Mouse (Mus musculus) thymus, adult 2 months (tissue): ENCODE measurements around the gene Hydin.

Experiments used
- CTCF ChIP-seq: fragments of 200-500 bp; IDR thresholded peaks from 2 replicates; pipeline ENCODE4 v1.5.1; 2012; ENCODE audit warnings: mild to moderate bottlenecking, control low read depth, low read length, moderate library complexity, borderline replicate concordance; ENCODE audit not compliant: control insufficient read depth, poor library complexity, insufficient read depth; ENCODE audit errors: extremely low read depth
- POLR2A ChIP-seq: fragments of 200-500 bp; IDR thresholded peaks from 2 replicates; pipeline ENCODE4 v1.6.1; 2012; ENCODE audit warnings: mild to moderate bottlenecking, low read length, control low read depth, moderate library complexity; ENCODE audit not compliant: control insufficient read depth, poor library complexity, insufficient read depth; ENCODE audit errors: extremely low read depth

DNA sequence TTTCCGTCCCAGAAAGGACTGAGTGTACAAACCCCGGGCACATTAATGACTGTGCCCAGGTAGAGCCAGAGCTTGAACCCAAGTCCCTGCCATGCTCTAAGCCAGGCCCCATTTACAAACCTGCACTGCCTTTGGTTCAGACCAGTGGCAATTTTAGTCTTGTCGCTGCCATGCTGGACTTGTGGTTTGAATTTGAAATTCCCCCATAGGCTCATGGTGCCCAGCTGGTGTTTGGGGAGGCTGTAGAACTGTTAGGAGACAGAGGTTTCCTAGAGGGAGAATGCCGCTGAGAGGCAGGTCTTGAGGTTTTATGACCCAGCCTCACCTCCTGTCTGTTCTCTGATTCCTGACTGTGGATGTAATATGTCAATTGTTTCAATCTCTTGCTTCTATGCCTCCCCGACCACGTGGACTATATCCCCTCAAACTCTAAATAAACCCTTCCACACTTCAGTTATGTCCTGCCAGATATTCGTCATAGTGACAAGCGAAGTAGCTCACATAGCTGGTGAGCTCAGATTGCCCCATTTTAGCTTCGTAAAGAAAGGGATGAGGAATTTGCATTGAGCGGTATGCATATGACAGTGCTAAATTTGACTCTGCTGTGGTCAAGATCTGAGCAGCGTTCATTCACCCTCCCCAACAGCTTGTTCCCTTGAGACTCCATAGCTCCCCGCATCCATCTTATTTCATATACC, 79.1 kb downstream of the Hydin start:
- TF ChIP-seq CTCF (no peak), POLR2A (no peak)
